Mouse (Mus musculus): Measurements from ENCODE around the gene Ptrh2.

The Ptrh2 gene

GRCm38 (mm10) chr11:86683395-86684125 lies at the start of gene Ptrh2, which contains the start of gene Vmp1:
Gene Ptrh2 (plus strand): TSS chr11:86683985.
Gene Vmp1 (minus strand): TSS chr11:86683836.
- DNase-seq (ENCODE audit: inconsistent age in 2 of 2, low spot score in 1 of 2) = peak; percentile 93 to 98

GRCm38 (mm10) chr11:86634396-86634795 lies 49.4 kb upstream of the Ptrh2 start:
- DNase-seq (ENCODE audit: inconsistent age in 2 of 2, low spot score in 1 of 2) = peak in 1 of 2 experiments; percentile 81

- DNase-seq (ENCODE audit: inconsistent age in 2 of 2, low spot score in 1 of 2) = no peak
Measured at GRCm38 (mm10) chr11:86637697-86638096, 46.1 kb upstream of the Ptrh2 start.

GRCm38 (mm10) chr11:86641714-86642113 lies 42.1 kb upstream of the Ptrh2 start:
- DNase-seq (ENCODE audit: inconsistent age in 2 of 2, low spot score in 1 of 2) = no peak

- DNase-seq (ENCODE audit: inconsistent age in 2 of 2, low spot score in 1 of 2) = no peak
Measured at GRCm38 (mm10) chr11:86644553-86644952, 39.2 kb upstream of the Ptrh2 start.

GRCm38 (mm10) chr11:86646136-86646834 lies 37.5 kb upstream of the Ptrh2 start:
- DNase-seq (ENCODE audit: inconsistent age in 2 of 2, low spot score in 1 of 2) = peak in 1 of 2 experiments; percentile 54

GRCm38 (mm10) chr11:86646885-86647459 lies 36.8 kb upstream of the Ptrh2 start:
- DNase-seq (ENCODE audit: inconsistent age in 2 of 2, low spot score in 1 of 2) = no peak

GRCm38 (mm10) chr11:86647706-86648447 lies 35.9 kb upstream of the Ptrh2 start:
- DNase-seq (ENCODE audit: inconsistent age in 2 of 2, low spot score in 1 of 2) = no peak

GRCm38 (mm10) chr11:86649542-86649941 lies 34.2 kb upstream of the Ptrh2 start:
- no peak for DNase-seq (ENCODE audit: inconsistent age in 2 of 2, low spot score in 1 of 2)

GRCm38 (mm10) chr11:86650676-86651075 lies 33.1 kb upstream of the Ptrh2 start:
- DNase-seq (ENCODE audit: inconsistent age in 2 of 2, low spot score in 1 of 2) = peak; percentile 61 to 82

- peak; percentile 65 to 83 for DNase-seq (ENCODE audit: inconsistent age in 2 of 2, low spot score in 1 of 2)
Measured at GRCm38 (mm10) chr11:86652578-86652979, 31.2 kb upstream of the Ptrh2 start.

GRCm38 (mm10) chr11:86653446-86653845 lies 30.3 kb upstream of the Ptrh2 start:
- DNase-seq (ENCODE audit: inconsistent age in 2 of 2, low spot score in 1 of 2) = peak; percentile 43 to 94

- no peak for DNase-seq (ENCODE audit: inconsistent age in 2 of 2, low spot score in 1 of 2)
Measured at GRCm38 (mm10) chr11:86654096-86654495, 29.7 kb upstream of the Ptrh2 start.

- DNase-seq (ENCODE audit: inconsistent age in 2 of 2, low spot score in 1 of 2) = peak in 1 of 2 experiments; percentile 45
Measured at GRCm38 (mm10) chr11:86655671-86656070, 28.1 kb upstream of the Ptrh2 start.

- DNase-seq (ENCODE audit: inconsistent age in 2 of 2, low spot score in 1 of 2) = no peak
Measured at GRCm38 (mm10) chr11:86656849-86657567, 26.8 kb upstream of the Ptrh2 start.

- no peak for DNase-seq (ENCODE audit: inconsistent age in 2 of 2, low spot score in 1 of 2)
Measured at GRCm38 (mm10) chr11:86657863-86658262, 25.9 kb upstream of the Ptrh2 start.

GRCm38 (mm10) chr11:86662986-86663895 lies 20.5 kb upstream of the Ptrh2 start:
- DNase-seq (ENCODE audit: inconsistent age in 2 of 2, low spot score in 1 of 2) = no peak

- no peak for DNase-seq (ENCODE audit: inconsistent age in 2 of 2, low spot score in 1 of 2)
Measured at GRCm38 (mm10) chr11:86663977-86664376, 19.8 kb upstream of the Ptrh2 start.

GRCm38 (mm10) chr11:86664406-86664805 lies 19.4 kb upstream of the Ptrh2 start:
- no peak for DNase-seq (ENCODE audit: inconsistent age in 2 of 2, low spot score in 1 of 2)

GRCm38 (mm10) chr11:86667553-86667952 lies 16.2 kb upstream of the Ptrh2 start:
- DNase-seq (ENCODE audit: inconsistent age in 2 of 2, low spot score in 1 of 2) = no peak
